In genomic region chr4:97963951-97964350, GRCm38 (mm10) we compare ENCODE assay signal across 21 mouse cellular contexts.
"Had no signal": no experiment of that assay in that cellular context is flagged by ENCODE, and none has a peak within 500 bp of the region (broad histone marks: within the 10 kb centered on the region; RNA-seq: fewer than 3 reads in every experiment).

No protein-coding gene starts in this region.

- H3K27ac ChIP-seq: limb, embryonic 13.5 days; liver, embryonic 13.5 days; midbrain, embryonic 10.5 days; midbrain, embryonic 13.5 days; neural tube, embryonic 13.5 days; stomach, embryonic 15.5 days had no signal

- ATAC-seq: lung, postnatal 0 days; midbrain, embryonic 13.5 days; midbrain, embryonic 16.5 days had no signal

- H3K4me2 ChIP-seq: limb, embryonic 13.5 days; liver, embryonic 13.5 days; midbrain, embryonic 13.5 days; neural tube, embryonic 13.5 days; stomach, embryonic 15.5 days had no signal

- H3K36me3 ChIP-seq: liver, embryonic 13.5 days; midbrain, embryonic 10.5 days; midbrain, embryonic 13.5 days; stomach, embryonic 15.5 days had no signal

- H3K9ac ChIP-seq: limb, embryonic 13.5 days; liver, embryonic 13.5 days; midbrain, embryonic 13.5 days; neural tube, embryonic 13.5 days; stomach, embryonic 15.5 days had no signal

- H3K27me3 ChIP-seq: limb, embryonic 13.5 days; liver, embryonic 13.5 days; midbrain, embryonic 13.5 days; neural tube, embryonic 13.5 days; stomach, embryonic 15.5 days had no signal

- H3K9me3 ChIP-seq: limb, embryonic 13.5 days; liver, embryonic 13.5 days; megakaryocyte, embryonic 14.5 days; midbrain, embryonic 10.5 days; midbrain, embryonic 13.5 days; neural tube, embryonic 13.5 days; stomach, embryonic 15.5 days had no signal

- H3K4me1 ChIP-seq: liver, embryonic 13.5 days; megakaryocyte, embryonic 14.5 days; midbrain, embryonic 10.5 days; midbrain, embryonic 13.5 days; stomach, embryonic 15.5 days had no signal

- H3K4me3 ChIP-seq: limb, embryonic 13.5 days; liver, embryonic 13.5 days; megakaryocyte, embryonic 14.5 days; midbrain, embryonic 10.5 days; midbrain, embryonic 13.5 days; myocyte; neural tube, embryonic 13.5 days; stomach, embryonic 15.5 days had no signal

- DNase-seq: kidney, adult 18-20 months; kidney, adult 9 months; kidney, postnatal 14 days; kidney, postnatal 4 days; liver, embryonic 13.5 days; lung, adult 2 months; lung, postnatal 36 days; retina, postnatal 1 day; right cerebral cortex, postnatal 25 days; spleen, adult 18-20 months; thymus, adult 18-20 months; thymus, postnatal 36 days had no signal
